Mouse (Mus musculus) left cerebral cortex, postnatal 36 days (tissue): Measurements from ENCODE around the gene Cfap54. TPM values are rescaled to one million over a fixed set of nuclear protein-coding genes. Genes with fewer than 3 reads are reported as not detected.

Experiments
- DNase-seq, 2 experiments: peaks; one replicate each; pipeline ENCODE4 v3.0.0; 2021 to 2022; ENCODE audit warnings: low spot score in 2 of 2, mixed read lengths in 1 of 2
- intact Hi-C: fragments of 180-260 bp; cut with DNase I; formaldehyde crosslinking; loops from one replicate; pipeline ENCODE4 v1.15.1; 2025
- total RNA-seq, 2 experiments: library from RNA; stranded (reverse); gene quantifications; 2 replicates each; pipeline ENCODE4 v1.2.3; 2021

The Cfap54 gene
- total RNA-seq, 2 experiments from 2014 or later, result 15.8 to 26.5 TPM

GRCm38 (mm10) chr10:92818190-92818589, 263.2 kb downstream of the Cfap54 start:
- intact Hi-C loops, result no loop called here
- DNase-seq, result no peak

- no peak for DNase-seq
- intact Hi-C loops, result no loop called here
Observed at GRCm38 (mm10) chr10:92816903-92817302, 264.5 kb downstream of the Cfap54 start.

GRCm38 (mm10) chr10:92810894-92811293, 270.5 kb downstream of the Cfap54 start:
- intact Hi-C loops, result no loop called here
- no peak for DNase-seq

DNA sequence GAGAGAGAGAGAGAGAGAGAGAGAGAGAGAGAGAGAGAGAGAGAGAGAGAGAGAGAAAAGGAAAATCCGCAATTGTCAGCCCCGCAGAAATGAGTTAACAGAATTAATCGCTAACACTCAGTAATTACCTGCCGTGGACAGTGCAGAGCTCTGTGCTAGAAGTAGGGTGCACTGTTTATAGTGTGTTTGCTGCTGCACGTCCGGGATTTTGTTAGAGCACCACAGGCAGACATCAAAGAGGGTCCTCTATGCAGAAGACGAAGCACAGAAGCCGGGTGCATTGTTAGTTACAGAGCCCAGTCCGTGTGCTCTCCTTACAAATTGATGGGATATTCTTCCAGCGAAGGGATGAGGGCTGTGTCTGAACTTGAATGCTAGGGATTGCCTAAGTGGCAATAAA, 289.5 kb downstream of the Cfap54 start:
- DNase-seq, result no peak
- intact Hi-C loops, result no loop called here

- DNase-seq, result no peak
- intact Hi-C loops, result no loop called here
Observed at GRCm38 (mm10) chr10:92791531-92791900, 289.9 kb downstream of the Cfap54 start.

DNA sequence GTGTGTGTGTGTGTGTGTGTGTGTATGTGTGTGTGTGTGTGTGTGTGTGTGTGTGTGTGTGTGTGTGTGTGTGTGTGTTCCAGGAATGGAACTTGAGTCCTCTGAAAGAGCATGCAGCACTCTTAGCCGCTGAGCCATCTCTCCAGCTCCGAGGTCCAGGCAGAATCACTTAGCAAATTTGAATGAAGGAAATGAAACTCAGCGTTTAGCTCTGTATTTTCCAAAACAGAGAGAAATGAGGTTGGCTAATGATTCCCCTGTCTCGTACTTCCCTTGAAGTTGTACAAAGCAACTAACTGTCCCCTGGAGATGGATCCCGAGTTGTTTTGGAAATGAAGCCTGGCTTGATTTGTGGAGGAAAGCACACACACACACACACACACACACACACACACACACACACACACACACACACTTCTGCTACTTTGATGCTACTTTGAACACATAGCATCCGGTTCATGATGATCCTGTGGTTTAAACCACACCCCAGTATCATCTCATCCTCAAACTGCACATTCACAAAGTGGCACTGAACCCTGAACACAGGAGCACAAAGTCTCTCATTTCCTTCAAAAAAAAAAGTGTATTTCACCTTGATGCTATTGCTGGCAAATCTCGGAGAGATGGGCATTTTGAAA, 290.4 kb downstream of the Cfap54 start:
- no peak for DNase-seq
- intact Hi-C loops, result no loop called here

DNA sequence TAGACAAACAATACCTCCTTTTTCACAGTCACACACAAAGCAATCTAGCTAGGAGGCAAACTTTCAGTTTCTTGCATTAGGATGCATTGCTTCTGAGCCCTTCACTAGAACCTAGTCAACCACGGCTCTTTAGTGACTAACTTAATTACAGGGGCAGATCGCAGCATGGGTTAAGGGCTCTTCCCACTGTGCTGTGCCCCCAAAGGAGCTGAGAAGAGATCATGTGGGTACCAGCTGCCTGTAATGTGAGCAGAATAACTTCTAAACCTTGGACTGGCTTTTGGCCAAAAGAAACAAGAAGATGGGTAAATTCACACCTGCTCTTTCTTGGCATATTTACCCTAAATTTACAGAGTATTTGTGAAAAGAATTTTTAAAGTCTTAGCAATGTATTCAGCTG, 291.2 kb downstream of the Cfap54 start:
- intact Hi-C loops, result no loop called here
- DNase-seq, result no peak

GRCm38 (mm10) chr10:92788410-92789096, 292.9 kb downstream of the Cfap54 start:
- DNase-seq, result no peak
- intact Hi-C loops, result no loop called here

- intact Hi-C loops, result no loop called here
- no peak for DNase-seq
Observed at GRCm38 (mm10) chr10:92782691-92783090, 298.7 kb downstream of the Cfap54 start.

GRCm38 (mm10) chr10:92754359-92754758, 327.1 kb downstream of the Cfap54 start:
- intact Hi-C loops, result no loop called here
- DNase-seq, result no peak

GRCm38 (mm10) chr10:92730339-92730738, 351.1 kb downstream of the Cfap54 start:
- intact Hi-C loops, result no loop called here
- DNase-seq, result no peak

DNA sequence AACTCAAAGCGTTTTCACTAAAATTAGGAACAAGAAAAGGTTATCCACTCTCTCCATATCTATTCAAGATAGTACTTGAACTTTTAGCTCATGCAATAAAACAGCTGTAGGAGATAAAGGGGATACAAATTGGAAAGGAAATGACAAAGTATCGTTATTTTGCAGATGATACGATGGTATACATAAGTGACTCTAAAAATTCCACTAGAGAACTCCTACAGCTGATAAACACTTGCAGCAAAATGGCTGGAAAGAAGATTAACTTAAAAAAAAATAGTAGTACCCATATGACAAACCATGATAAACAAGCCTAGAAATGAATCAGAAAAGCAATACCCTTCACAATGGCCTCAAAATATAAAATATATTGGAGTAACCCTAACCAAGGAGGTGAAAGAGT, 352.7 kb downstream of the Cfap54 start:
- no peak for DNase-seq
- intact Hi-C loops, result no loop called here

Other genes starting within 250 kb of the Cfap54 start
- 100 to 1,000 TPM; 234 to 248 TPM for gene Cdk17, start 79.3 kb upstream of the Cfap54 start, total RNA-seq
- 10 to 100 TPM in 1 of 2 experiments, 1 to 10 TPM in 1; 9.4 to 11.4 TPM for gene Elk3, start 229.5 kb upstream of the Cfap54 start, total RNA-seq